Mouse (Mus musculus): ENCODE measurements around the gene Eid2. TPM values are rescaled to one million over a fixed set of nuclear protein-coding genes. Genes with fewer than 3 reads are reported as not detected.

Eid2 gene
- total and polyA plus RNA-seq, 3 experiments, result not detected

- Histone ChIP-seq H3K9ac (ENCODE audit: control insufficient read depth, low read depth, low read length, poor library complexity, severe bottlenecking) (no peak overlapping the region), H3K4me1 (ENCODE audit: control insufficient read depth in 1 of 2, insufficient read depth in 2 of 2, low read length in 2 of 2) (peaks cover 2 to 13% of the 10 kb centered on the region in 2 experiments; a peak in 3 of 4 replicates), H3K27me3 (ENCODE audit: control insufficient read depth in 1 of 2, insufficient read depth in 2 of 2, low read length in 2 of 2) (no peaks in the 10 kb centered on the region), H3K4me3 (ENCODE audit: control insufficient read depth in 1 of 2, insufficient read depth in 1 of 2, low read depth in 2 of 2, low read length in 2 of 2) (no peak overlapping the region), H3K27ac (ENCODE audit: control insufficient read depth, low read depth, low read length) (no peak overlapping the region), H3K9me3 (replicated peaks; ENCODE audit: insufficient read depth, low read length) (no peaks in the 10 kb centered on the region), H3K36me3 (ENCODE audit: control insufficient read depth in 1 of 2, insufficient read depth in 2 of 2, low read length in 2 of 2) (peaks cover 0 to 11% of the 10 kb centered on the region in 2 experiments; a peak in 2 of 4 replicates), H3K79me2 (ENCODE audit: control insufficient read depth, insufficient read depth, low read length, poor library complexity) (no peaks in the 10 kb centered on the region)
- no peak for DNase-seq (ENCODE audit: low read depth, low spot score)
- TF ChIP-seq MYB (IDR thresholded peaks at IDR 0.05; ENCODE audit: low read depth, low read length) (no peak), E2F4 (IDR thresholded peaks at IDR 0.05; ENCODE audit: borderline replicate concordance, low read depth, low read length) (no peak), UBTF (IDR thresholded peaks at IDR 0.05; ENCODE audit: borderline replicate concordance, insufficient read depth, low read depth, low read length) (no peak), ETS1 (IDR thresholded peaks at IDR 0.05; ENCODE audit: low read depth, low read length) (no peak), MAZ (IDR thresholded peaks at IDR 0.05; ENCODE audit: low read depth, low read length) (no peak), RCOR1 (IDR thresholded peaks at IDR 0.05; ENCODE audit: low read depth, low read length) (no peak), MYC (IDR thresholded peaks at IDR 0.05; ENCODE audit: low read depth, low read length) (no peak), TCF12 (IDR thresholded peaks at IDR 0.05; ENCODE audit: low read depth, low read length) (no peak), POLR2AphosphoS5 (IDR thresholded peaks at IDR 0.05; ENCODE audit: borderline replicate concordance, low read depth, low read length) (no peak), USF2 (IDR thresholded peaks at IDR 0.05; ENCODE audit: borderline replicate concordance in 1 of 2, insufficient read depth in 1 of 2, low read depth in 1 of 2, low read length in 2 of 2) (no peak), HCFC1 (IDR thresholded peaks at IDR 0.05; ENCODE audit: low read depth, low read length) (no peak), POLR2AphosphoS2 (IDR thresholded peaks at IDR 0.05; ENCODE audit: low read length) (no peak), CTCF (IDR thresholded peaks at IDR 0.05 in 2 of 3, conservative IDR thresholded peaks at IDR 0.05 in 1 of 3; ENCODE audit: control insufficient read depth in 1 of 3, insufficient read depth in 1 of 3, low read depth in 2 of 3, low read length in 3 of 3, poor library complexity in 1 of 3, severe bottlenecking in 1 of 3) (no peak), GABPA (IDR thresholded peaks at IDR 0.05; ENCODE audit: low read depth, low read length) (no peak), SMC3 (IDR thresholded peaks at IDR 0.05; ENCODE audit: low read depth, low read length) (no peak), RAD21 (IDR thresholded peaks at IDR 0.05; ENCODE audit: low read depth, low read length) (no peak), MEF2A (IDR thresholded peaks at IDR 0.05; ENCODE audit: extremely low read depth, insufficient replicate concordance, low read depth, low read length, poor library complexity, severe bottlenecking) (no peak)
Observed at GRCm38 (mm10) chr7:28265391-28265790, 2.3 kb upstream of the Eid2 start.

DNA sequence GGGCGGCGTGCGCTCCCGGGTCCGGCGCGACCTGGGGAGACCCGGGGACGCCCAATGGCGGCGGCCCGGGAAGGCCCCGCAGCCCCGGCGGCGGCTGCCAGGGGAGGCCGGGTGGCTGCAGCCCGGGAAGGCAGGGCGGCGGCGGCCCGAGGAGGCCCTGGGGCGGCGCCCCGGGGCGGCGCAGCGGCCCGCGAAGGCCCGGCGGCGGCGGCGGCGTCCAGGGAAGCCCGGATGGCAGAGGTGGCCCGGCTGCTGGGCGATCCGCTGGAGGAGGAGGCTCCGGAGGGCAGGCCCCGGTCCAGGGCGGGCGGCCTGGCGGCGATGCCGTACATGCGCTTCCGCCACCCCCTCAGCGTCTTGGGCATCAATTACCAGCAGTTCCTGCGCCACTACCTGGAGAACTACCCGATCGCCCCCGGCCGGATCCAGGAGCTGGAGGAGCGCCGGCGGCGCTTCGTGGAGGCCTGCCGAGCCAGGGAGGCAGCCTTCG is 406 bp downstream of the Eid2 start:
- Histone ChIP-seq H3K27me3 (ENCODE audit: control insufficient read depth in 1 of 2, insufficient read depth in 2 of 2, low read length in 2 of 2) (no peaks in the 10 kb centered on the region), H3K27ac (ENCODE audit: control insufficient read depth, low read depth, low read length) (no peak overlapping the region), H3K9me3 (replicated peaks; ENCODE audit: insufficient read depth, low read length) (no peaks in the 10 kb centered on the region), H3K9ac (ENCODE audit: control insufficient read depth, low read depth, low read length, poor library complexity, severe bottlenecking) (no peak overlapping the region), H3K79me2 (ENCODE audit: control insufficient read depth, insufficient read depth, low read length, poor library complexity) (no peaks in the 10 kb centered on the region), H3K4me3 (ENCODE audit: control insufficient read depth in 1 of 2, insufficient read depth in 1 of 2, low read depth in 2 of 2, low read length in 2 of 2) (no peak overlapping the region), H3K4me1 (ENCODE audit: control insufficient read depth in 1 of 2, insufficient read depth in 2 of 2, low read length in 2 of 2) (no peaks in the 10 kb centered on the region), H3K36me3 (ENCODE audit: control insufficient read depth in 1 of 2, insufficient read depth in 2 of 2, low read length in 2 of 2) (no peaks in the 10 kb centered on the region)
- TF ChIP-seq HCFC1 (IDR thresholded peaks at IDR 0.05; ENCODE audit: low read depth, low read length), result no peak
- no peak for TF ChIP-seq JUND (IDR thresholded peaks at IDR 0.05; ENCODE audit: low read depth, low read length)
- no peak for TF ChIP-seq MAZ (IDR thresholded peaks at IDR 0.05; ENCODE audit: low read depth, low read length)
- TF ChIP-seq MYB (IDR thresholded peaks at IDR 0.05; ENCODE audit: low read depth, low read length), result no peak
- TF ChIP-seq RCOR1 (IDR thresholded peaks at IDR 0.05; ENCODE audit: low read depth, low read length), result no peak
- TF ChIP-seq ZKSCAN1 (IDR thresholded peaks at IDR 0.05; ENCODE audit: low read depth, low read length), result no peak
- TF ChIP-seq POLR2AphosphoS5 (IDR thresholded peaks at IDR 0.05; ENCODE audit: borderline replicate concordance, low read depth, low read length), result no peak
- TF ChIP-seq ELF1 (IDR thresholded peaks at IDR 0.05; ENCODE audit: low read depth, low read length), result no peak
- TF ChIP-seq ZNF384 (IDR thresholded peaks at IDR 0.05; ENCODE audit: low read depth, low read length), result no peak
- no peak for TF ChIP-seq EP300 (IDR thresholded peaks at IDR 0.05; ENCODE audit: low read depth in 1 of 2, low read length in 2 of 2)
- TF ChIP-seq POLR2A (IDR thresholded peaks at IDR 0.05; ENCODE audit: control insufficient read depth in 1 of 2, insufficient read depth in 1 of 2, low read depth in 1 of 2, low read length in 2 of 2, poor library complexity in 1 of 2), result no peak
- no peak for TF ChIP-seq RAD21 (IDR thresholded peaks at IDR 0.05; ENCODE audit: low read depth, low read length)
- TF ChIP-seq KAT2A (conservative IDR thresholded peaks at IDR 0.05; ENCODE audit: low read depth, low read length), result no peak
- TF ChIP-seq ZMIZ1 (IDR thresholded peaks at IDR 0.05; ENCODE audit: low read depth, low read length), result no peak
- no peak for TF ChIP-seq MAX (IDR thresholded peaks at IDR 0.05; ENCODE audit: low read length)
- DNase-seq (ENCODE audit: low read depth, low spot score), result no peak
